Mouse (Mus musculus): ENCODE data around the gene Nr1i3.
A peak's percentile ranks its signal among the peaks of the same experiment; 100 is the strongest.

Nr1i3 gene

DNA sequence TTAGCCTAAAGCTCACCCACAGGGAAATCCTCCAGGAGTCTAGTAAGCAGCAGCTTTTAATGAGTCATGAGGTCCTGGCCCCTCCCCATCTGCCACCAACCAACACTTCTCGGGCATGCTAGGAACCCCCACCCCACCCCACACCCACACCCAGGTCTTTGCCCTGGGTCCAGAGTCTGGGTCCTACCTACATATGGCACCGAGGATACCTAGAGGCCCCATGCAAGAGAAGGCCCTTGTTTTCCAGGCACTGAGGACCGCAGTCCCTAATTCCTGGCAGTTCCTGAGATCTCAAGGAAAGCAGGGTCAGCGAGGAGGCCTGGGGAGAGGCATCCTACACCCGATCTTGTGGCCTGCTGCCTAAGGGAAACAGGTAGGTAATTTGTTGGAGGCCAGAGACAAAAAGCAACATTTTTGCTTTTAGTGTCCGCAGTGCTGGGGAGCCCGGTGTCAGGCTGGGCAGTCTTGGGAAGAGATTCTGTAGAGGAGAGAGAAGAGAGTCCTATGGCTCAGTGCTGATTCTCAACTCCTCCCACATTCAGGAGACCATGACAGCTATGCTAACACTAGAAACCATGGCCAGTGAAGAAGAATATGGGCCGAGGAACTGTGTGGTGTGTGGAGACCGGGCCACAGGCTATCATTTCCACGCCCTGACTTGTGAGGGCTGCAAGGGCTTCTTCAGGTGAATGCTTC lies at the start of gene Nr1i3:
Gene Nr1i3 (plus strand): TSS at position 170 of the 696 bp plus-strand sequence.
- peak in 1 of 2 experiments; percentile 51 for DNase-seq

DNA sequence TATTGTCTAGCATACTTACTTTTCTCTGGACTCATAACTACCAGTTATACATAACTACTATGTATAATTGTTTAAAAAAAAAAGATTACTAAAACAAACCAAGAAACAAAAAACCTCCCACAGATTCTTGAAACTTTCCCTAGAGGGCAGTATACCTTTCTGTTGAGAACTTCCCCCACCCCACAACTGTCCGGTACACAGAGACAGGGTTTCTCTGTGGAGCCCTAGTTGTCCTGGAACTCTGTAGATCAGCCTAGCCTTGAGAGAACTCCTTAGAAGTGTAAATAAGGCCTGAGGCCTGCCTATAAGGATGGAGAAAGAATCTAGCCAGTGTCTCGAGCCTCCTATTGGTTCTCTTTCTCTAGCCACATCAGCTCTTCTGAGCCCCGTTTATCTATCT lies 49.5 kb upstream of the Nr1i3 start:
- peak; percentile 36 to 46 for DNase-seq

DNA sequence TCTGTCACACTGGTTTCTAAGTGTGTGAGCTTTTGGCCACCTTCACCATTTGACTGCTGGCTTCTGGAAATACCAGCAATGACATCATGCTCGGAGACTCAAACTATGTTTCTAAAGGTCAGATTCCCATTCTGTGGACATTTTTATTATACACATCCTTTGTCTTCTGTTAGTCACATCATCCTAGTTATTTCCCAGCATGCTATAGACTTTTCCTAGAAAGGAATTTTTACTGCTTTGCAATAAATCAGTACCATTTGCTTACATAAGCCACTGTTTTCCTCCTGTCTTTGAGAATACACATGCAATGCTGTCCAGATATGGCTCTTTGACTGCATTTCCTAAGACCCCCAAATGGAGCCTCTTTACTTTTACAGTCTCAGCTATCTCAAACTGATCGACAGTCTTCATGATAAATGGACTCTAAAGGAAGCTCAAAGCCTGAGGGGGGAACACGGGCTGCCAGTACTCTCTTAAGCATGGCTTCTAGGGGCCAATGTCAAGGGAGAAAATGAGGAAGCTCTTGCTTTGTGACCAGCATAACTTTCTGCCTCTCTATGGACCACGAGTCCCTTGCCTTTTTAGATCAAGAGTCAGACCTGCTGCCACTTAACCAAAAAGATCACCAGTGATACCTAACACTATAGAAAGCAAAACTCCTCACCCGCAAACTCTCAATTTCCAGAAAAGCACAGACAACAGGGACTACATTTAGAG lies 48.0 kb upstream of the Nr1i3 start:
- no peak for DNase-seq

DNA sequence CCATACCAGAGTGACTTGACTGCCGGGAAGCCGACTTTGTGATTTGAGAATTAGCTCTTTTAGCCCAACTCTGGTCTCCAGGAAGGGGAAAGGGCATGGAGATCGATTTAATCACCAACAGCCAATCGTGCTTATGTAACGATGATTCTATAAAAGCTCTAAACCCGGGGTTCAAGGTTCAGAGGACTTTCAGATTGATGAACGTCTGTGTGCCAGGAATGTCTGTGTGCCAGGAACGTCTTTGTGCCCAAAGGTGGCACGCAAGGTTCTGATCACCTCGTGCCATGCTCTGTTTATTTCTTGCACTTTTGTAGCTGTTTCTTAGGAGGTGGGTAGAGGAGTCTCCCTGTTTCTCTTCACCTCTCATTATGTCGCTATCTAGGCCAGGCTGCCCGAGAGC lies 44.9 kb upstream of the Nr1i3 start:
- peak; percentile 30 to 35 for DNase-seq

DNA sequence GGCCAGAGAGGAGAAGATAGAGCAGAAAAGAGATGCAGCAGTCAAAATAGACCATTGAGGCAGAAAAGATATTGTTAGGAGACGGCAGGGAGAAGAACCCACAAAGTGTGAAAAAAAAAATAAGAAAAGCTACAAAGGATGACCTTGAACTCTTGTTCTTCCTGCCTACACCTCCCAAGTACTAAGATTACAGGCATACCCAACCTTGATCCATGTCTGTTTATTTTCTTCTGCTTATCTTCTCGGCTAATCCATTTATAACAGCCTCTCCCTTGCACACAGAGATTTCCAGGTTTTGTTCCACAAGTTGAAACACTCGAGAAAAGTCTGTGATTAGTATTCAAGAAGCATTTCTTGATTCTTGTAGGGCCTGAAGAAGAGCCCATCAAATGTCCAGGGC lies 43.9 kb upstream of the Nr1i3 start:
- no peak for DNase-seq

DNA sequence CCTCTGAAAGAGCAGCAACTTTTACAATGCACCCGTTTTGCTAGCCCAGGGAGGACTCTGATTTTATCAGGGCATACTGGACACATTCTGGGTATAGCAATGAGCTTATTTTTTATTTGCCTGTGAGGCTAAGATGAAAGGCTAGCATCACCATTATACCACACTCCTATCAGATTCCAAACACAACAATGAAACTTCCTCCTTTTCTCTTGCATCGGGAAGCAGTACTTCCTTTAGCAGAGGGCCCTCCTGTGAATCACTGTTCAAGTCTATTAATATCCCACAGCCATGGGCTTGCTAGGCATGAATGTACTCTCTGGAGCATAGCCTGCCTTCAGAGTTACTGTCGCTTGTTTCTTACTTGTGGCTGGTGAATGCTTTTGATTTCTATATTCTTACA lies 42.6 kb upstream of the Nr1i3 start:
- peak in 1 of 2 experiments; percentile 38 for DNase-seq

DNA sequence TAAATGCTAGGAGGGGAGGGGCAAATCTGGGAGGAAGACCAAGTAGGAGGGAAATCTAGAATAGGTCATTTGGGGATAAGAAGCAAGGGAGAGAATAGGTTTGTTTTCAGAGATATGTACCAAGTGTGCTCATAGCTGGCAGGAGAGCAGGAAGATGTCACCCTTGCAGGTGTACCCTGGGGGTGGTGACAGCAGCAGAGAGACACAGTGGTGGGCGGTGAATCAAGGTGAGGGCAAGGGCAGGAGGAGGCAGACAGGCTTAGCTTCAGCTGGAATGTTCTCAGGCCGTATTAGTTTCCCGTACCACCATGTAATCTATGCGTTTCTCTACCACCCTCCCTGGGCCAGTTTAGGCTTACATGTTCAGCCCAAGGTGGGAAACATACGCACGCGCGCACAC lies 41.0 kb upstream of the Nr1i3 start:
- no peak for DNase-seq

DNA sequence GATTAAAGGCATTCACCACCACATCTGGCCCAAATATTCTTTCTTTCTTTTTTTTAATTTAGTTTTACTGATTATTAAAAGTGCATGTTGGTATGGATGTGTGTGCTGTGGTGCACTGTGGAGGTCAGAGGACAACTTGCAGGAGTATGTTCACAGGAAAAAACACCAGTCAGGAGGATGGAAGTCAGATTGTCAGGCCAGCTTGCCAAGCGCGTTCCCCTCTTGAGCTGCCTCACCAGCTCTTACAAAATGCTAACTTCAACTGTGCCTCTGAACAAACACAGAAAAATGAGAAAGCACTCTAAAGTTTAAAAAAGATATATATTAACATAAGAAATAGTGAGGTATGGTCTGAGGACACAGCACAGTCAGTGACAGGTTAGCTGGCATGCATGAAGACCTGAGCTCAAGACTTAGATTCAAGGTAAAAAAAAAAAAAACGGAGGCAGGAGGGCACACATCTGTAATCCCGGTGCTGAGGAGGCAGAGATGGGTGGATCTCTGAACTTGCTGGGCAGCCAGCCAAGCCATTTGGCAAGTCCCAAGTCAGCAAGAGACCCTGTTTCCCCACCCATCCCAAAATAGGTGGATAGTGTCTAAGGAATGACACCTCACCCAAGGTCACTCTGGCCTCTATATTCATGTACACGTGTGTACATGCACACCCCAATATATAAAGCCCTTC lies 34.1 kb upstream of the Nr1i3 start:
- peak; percentile 28 to 48 for DNase-seq

DNA sequence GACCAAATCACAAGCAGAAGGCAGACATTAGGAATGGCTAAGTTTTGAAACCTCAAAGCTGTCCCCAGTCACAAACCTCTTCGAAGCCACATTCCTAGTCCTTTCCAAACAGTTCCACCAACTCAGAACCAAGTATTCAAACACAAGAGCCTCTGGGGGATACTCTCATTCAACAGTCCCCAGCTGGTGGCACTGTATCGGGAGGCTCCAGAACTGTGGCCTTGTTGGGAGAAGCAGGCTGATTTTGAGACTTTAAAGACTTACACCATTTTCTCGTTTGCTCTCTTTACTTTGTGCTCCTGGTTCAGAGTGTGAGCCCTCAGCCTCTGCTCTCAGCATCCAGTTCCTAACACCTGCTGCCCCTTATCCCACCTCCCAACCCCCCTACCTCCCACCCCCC lies 30.7 kb upstream of the Nr1i3 start:
- no peak for DNase-seq

DNA sequence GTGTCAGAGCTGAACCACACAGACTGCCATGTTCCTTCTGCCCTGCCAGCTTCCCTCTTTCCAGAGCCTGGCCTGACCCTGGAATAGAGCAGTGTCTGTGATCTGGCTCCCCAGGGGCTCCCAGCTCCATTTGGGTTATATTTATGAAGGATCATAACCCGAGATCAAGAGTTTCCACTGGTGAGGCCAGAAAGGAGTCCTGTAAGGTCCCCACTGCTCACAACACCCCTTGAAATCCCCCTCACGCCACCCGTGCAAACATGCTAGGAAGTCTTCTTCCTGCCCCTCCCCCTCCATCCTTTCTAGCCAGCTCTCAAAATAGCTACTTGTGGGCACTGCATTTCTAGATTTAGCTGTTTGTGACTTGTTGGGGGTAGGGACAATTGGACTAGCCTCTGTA lies 30.1 kb upstream of the Nr1i3 start:
- peak; percentile 53 to 54 for DNase-seq

DNA sequence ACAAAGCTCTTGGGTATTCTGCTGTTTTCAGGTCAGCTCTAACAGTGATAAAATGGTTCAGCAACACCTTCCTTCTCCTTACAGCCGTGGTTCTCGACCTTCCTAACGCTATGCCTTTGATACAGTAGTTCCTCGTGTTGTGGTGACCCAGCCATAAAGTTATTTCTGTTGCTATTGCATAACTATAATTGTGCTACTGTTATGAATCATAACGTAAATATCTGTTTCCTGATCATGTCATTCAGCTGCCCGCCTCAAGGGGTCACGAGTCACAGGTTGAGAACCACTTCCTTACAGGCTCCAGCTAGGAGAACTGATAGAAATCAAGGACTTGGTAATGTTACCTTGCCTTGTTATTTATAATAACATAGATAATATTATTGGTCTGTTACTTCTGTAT lies 29.5 kb upstream of the Nr1i3 start:
- DNase-seq = peak; percentile 39 to 54

DNA sequence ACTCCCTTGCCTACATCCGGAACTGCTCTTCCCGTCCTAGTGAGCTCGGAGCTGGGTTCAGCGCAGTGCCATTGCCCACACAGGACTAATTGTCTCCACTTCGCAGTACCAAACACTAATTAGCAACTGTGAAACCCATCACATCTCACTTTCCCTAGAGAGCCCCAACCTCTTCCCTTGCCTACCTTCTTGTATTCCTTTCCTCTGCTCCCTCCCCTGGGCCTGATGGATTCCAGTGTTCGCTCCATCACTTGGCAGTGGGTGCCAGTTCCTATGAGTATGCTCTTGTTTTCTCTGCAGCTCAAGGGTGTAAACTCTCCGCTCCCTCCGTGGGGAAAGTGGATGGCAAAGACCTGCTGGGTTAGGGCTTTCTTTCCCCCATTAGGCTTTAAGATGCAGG lies 28.1 kb upstream of the Nr1i3 start:
- no peak for DNase-seq

DNA sequence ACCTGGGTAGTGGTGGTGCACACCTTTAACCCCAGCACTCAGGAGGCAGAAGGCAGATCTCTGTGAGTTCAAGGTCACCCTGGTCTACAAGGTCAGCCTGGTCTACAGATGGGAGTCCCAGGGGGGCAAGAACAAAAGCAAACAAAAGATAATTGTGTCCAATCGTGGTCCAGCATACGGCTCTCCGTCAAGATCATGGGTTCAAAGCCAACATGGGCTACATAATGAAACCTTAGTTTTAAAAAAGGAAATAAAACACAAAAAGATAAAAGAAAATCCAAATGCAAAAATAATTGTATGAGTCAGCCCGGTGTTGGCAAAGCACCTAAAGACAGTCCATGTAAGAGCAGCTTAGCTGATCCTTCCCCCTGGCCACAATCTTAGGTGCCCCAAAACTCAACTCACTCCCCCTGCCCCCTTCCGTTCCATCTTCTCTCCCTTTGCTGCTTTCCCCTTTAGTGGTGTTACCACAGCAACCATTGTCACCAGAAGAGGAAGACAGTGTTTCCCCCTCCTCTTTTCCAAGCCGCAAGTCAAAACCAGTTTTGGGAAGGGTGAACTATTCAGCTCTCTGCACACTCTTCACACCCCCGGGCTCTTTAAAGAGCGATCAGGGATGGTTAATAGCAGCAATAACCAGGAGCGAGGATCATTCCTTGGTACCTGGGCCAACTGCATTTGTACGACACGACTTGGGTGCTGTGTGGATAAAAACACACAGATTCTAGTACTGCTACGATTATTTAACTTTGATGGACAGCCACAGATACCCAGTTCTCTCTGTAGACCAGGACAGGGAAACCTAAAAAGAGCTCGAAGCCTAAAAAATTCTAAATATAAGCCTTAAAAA lies 25.7 kb upstream of the Nr1i3 start:
- DNase-seq = no peak

DNA sequence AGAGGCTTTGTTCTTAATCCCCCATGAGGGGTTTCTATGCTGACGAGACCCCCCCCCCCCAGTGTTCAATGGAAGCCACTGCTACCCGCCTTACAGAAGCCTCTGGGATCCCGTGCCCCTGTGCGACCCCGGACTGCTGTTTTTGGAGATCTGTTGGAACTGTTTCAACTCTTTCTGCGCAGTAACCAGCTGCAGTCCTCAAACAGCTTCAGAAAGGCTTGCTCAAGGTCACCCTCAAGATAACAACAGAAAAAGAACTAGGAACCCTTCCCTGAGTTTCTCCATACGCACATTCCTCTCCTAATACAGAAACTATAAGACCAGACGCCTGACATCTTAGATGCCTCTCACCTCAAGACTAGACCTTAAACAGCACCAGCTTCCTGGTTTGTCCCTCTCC lies 24.7 kb upstream of the Nr1i3 start:
- no peak for DNase-seq

DNA sequence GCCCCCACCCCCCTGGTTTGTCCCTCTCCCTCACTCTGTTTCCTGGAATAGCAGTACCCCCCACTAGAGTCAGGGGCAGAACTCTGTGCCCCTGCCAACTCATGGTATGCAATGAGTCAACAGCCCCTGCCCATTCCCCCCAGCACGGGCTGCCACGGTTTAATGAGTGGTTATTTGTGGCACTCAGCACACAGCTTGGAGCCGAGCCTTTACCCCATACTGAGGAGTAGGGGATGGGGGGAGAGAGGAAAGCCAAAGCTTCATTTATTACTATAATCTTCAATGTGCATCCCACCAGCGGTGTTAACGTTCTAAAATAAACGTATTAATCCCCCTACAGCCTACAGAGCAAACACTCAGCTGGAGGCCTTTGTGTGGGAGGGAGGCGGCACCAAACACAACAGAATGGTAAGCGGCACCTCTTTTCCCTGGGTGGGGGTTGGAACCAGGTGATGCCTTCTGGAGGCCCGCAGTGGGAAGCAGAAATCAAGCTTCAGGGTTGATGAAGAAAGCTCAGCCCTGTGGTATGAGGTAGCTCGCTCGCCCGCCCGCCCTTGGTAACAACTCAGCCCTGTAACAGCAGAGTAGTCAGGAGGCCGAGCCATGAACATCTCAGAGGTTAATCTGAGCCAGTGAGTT lies 24.2 kb upstream of the Nr1i3 start:
- DNase-seq = no peak

DNA sequence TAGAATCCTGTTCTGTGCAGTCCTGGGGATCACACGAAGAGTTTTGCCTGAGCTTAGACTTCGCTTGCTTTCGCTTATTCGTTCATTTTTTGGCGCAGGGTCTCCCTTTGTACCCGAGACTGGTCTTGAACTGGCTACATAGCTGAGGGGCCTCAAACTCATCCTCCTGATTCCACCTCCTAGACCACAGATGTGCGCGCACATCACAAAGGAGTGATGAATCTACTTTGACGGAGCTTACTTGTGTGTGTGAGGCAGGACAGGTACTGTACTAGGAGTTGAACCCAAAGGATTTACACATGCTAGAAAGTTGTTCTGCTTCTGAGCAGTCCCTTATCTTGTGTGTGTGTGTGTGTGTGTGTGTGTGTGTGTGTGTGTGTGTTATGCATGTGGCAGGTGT lies 22.9 kb upstream of the Nr1i3 start:
- no peak for DNase-seq

DNA sequence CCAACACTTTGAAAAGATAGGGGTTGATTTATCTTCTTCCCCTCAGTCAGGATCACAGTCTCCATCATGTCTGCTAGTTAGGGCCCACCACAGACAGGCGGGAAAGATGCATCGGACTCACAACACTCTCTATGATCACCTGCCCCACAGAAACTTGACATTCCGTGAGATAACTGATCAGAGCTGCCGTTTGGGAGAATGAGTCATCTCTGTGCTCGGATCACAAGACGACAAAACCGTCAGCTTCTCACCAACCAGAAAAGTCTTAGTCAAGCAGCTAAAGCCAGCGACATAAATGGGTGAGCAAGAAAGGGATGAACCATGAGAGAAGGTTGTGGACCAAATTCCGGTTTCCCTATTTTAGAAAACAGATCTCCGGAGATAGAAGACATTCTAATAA lies 21.5 kb upstream of the Nr1i3 start:
- DNase-seq = no peak

DNA sequence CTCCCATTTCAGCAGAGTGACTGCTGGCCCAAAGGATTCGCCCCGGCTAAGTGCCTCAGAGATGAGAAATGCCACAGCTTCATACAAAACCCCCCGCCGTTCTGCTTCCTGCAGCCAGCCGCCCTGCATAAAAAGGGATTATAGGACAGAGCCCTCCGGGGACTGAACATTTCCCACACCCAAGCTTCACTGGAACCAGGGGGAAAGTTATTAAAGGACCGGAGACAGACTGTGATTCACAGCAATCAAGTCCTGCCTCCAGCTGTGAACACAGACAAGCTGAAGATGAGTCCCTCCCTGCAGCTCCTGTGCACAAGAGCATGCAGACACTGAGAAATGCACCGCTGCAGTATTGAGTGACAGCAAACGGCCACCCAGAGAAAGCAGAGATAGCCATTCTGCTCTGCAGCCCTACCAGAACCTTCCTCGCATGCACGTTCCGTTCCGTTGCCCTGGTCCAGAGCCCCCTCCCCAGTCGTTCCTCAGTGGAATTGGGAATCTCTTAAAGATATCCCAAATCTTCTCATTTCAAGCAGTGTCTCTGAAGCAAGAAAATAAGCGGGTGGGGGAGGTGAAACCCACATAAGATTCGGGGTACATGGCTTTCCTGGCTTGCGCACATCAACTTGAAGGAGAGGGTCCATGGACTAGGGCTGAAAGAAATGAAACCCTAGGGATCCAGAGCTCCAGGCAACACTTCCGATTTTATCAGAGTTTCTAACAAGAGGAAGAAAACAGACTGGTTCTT lies 20.5 kb upstream of the Nr1i3 start:
- DNase-seq = no peak

DNA sequence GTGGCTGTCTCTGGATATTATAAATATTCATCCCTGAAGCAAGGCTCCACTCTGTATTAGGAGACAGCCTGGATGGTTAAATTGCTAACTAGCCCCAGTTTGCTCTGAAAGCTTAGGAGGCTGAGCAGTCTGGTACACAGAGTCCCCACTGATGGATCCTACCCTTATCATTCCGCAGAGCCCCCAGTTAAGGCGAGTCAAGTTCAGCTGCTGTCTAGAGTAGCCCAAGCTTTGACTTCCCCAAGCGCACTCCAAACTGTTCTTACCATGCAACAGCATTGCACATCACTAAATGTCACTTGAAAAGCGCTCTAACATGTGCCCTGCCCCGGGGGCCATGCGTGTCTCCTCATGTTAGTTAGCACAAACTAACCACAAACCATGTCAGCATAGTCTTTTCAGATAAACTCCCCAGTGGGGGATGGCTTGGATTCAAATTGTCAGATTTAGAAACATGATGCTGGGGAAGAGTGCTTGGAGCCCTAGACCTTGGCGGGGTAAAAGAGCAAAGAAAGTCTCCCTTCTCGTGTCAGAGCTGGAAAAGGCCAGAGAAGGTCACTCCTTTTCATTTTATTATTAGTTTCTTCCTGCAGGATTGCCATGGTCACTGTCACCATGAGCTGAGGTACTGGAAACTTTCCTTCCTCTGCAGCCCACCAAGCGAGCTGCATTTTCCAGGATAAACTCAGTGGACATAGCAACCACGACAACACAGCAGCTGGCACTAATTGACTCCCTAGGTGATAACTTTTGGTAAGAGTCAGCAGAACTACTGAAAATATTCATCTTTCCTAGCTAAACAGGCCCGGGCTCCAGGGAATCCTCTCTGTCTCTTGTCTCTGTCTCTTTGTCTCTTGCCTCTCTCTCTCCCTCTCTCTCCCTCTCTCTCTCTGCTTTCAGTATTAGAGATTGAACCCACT lies 19.6 kb upstream of the Nr1i3 start:
- DNase-seq = no peak

DNA sequence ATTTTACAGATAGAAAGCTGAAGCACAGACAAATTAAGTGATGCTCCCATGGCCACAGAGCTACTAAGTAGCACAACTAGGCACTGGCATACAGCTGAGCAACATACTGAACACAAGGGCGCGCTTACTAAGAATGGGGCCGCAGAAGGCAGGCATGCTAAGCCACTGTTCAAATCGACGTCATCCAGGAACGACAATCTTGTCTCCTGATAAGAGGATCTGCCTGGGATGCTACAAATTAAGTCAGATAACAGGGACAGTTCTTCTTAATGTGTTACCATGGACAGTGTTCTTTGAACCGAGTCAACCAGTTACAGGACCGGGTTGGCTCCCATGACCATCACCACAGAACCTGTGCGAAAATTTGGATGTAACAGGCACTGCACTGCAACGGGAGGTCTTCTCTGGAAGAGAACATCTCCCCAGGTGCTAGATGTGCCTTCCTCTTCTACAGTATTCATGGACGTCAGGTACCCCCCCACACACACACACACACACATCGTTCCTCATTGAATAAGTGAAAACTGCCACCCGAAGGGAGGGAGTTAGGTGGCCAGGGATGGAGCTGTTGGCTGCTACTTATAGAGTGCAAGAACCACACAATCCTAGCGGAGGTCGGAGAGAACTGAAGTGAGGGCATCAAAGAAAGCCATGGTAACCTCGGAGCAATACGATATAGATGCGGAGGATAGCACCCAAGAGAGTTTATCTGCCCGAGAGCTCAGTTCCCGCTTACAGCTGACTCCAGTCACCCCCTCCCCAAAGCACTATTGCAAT lies 18.5 kb upstream of the Nr1i3 start:
- no peak for DNase-seq

Measured in kidney, postnatal 36 days (tissue).